9 mouse cellular contexts compared by ENCODE assay signal in the genomic region with DNA sequence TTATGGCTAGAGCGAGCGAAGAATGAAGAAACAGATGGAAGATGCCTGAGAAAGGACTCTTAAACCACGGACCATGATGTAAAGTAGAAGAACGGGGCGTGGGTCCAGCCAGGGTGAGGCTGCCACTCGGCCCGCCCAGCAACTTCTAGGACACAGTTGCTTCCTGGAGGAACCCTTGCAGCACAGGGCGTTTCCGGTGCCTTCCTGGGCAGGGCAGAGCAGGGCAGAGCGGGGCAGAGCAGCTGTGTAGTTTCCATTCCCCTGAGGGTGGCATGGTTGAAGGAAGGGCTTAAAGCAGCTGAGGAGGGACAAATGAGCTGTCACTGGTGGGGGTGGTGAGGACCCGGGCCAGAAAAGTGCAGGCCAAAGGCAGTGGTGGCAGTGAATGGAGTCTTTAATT. TPM values are rescaled to one million over a fixed set of nuclear protein-coding genes. Genes with fewer than 3 reads are reported as not detected.
DNase-seq lines count a peak whose midpoint lies in the region; ATAC-seq and TF ChIP-seq lines count a peak whose summit lies in the region.
"Had no signal": no experiment of that assay in that cellular context is flagged by ENCODE, and none has a peak within 500 bp of the region (broad histone marks: within the 10 kb centered on the region; RNA-seq: fewer than 3 reads in every experiment).

No protein-coding gene starts in this region.

- no peak overlapping the region for H3K4me3 ChIP-seq in heart, adult 2 months
- H3K4me3 ChIP-seq in kidney, postnatal 0 days (replicated peaks; ENCODE audit: low read depth, low read length) = no peak overlapping the region
- peak overlapping the region; percentile 84 for H3K4me3 ChIP-seq in megakaryocyte, embryonic 14.5 days (replicated peaks)
- H3K4me3 ChIP-seq: heart, embryonic 13.5 days had no signal

- peaks cover 10% of the 10 kb centered on the region for H3K4me1 ChIP-seq in heart, adult 2 months (ENCODE audit: control insufficient read depth, insufficient read depth, low read length)
- H3K4me1 ChIP-seq in kidney, postnatal 0 days (replicated peaks; ENCODE audit: insufficient read depth, low read length) = no peaks in the 10 kb centered on the region
- peaks cover 25% of the 10 kb centered on the region for H3K4me1 ChIP-seq in megakaryocyte, embryonic 14.5 days
- H3K4me1 ChIP-seq: heart, embryonic 13.5 days had no signal

- H3K4me2 ChIP-seq in kidney, postnatal 0 days (ENCODE audit: low read length) = no peak overlapping the region
- H3K4me2 ChIP-seq: heart, embryonic 13.5 days had no signal

- no peaks in the 10 kb centered on the region for H3K27me3 ChIP-seq in heart, adult 2 months (ENCODE audit: control insufficient read depth, insufficient read depth, low read length)
- H3K27me3 ChIP-seq in kidney, postnatal 0 days (ENCODE audit: insufficient read depth, low read length) = no peaks in the 10 kb centered on the region
- no peaks in the 10 kb centered on the region for H3K27me3 ChIP-seq in megakaryocyte, embryonic 14.5 days (replicated peaks)
- H3K27me3 ChIP-seq: heart, embryonic 13.5 days had no signal

- H3K79me2 ChIP-seq in heart, adult 2 months (replicated peaks; ENCODE audit: control insufficient read depth, insufficient read depth, low read length) = no peaks in the 10 kb centered on the region

- WGBS in heart, adult 2 months = 48% methylated on average over 11 of the region's 11 CpGs
- 70% methylated on average over 11 of the region's 11 CpGs for WGBS in kidney, postnatal 0 days

- H3K9ac ChIP-seq in heart, adult 2 months (ENCODE audit: low read depth, low read length) = no peak overlapping the region
- H3K9ac ChIP-seq in kidney, postnatal 0 days (ENCODE audit: low read depth, low read length) = no peak overlapping the region
- H3K9ac ChIP-seq: heart, embryonic 13.5 days had no signal

- H3K27ac ChIP-seq in heart, adult 2 months = no peak overlapping the region
- H3K27ac ChIP-seq in kidney, postnatal 0 days = no peak overlapping the region
- H3K27ac ChIP-seq: heart, embryonic 13.5 days had no signal

- TF ChIP-seq POLR2A in heart, adult 2 months (IDR thresholded peaks at IDR 0.05; ENCODE audit: insufficient read depth, low read depth, low read length) = no peak

- TF ChIP-seq CTCF in heart, adult 2 months (IDR thresholded peaks at IDR 0.05) = no peak
- TF ChIP-seq CTCF in kidney, postnatal 0 days (IDR thresholded peaks at IDR 0.05; ENCODE audit: low read depth) = no peak

- H3K9me3 ChIP-seq in kidney, postnatal 0 days (replicated peaks; ENCODE audit: low read length) = no peaks in the 10 kb centered on the region
- H3K9me3 ChIP-seq in megakaryocyte, embryonic 14.5 days = no peaks in the 10 kb centered on the region
- H3K9me3 ChIP-seq: heart, embryonic 13.5 days had no signal

- TF ChIP-seq EP300 in heart, adult 2 months (IDR thresholded peaks at IDR 0.05; ENCODE audit: insufficient read depth, low read depth, low read length) = 0 out of 2 replicates have a peak, but pooled peaks have one; percentile 15

- no peaks in the 10 kb centered on the region for H3K36me3 ChIP-seq in heart, adult 2 months (ENCODE audit: control insufficient read depth, insufficient read depth, low read length)
- H3K36me3 ChIP-seq in kidney, postnatal 0 days (ENCODE audit: insufficient read depth, low read length) = 0 out of 2 replicates have a peak, but pooled peaks cover 5% of the 10 kb centered on the region
- H3K36me3 ChIP-seq in megakaryocyte, embryonic 14.5 days (replicated peaks; ENCODE audit: low read length) = peaks cover 31% of the 10 kb centered on the region

- peak; percentile 35 to 66 for DNase-seq in heart, adult 2 months
- DNase-seq in heart, postnatal 10 days = no peak
- peak; percentile 48 for DNase-seq in R1 (ENCODE audit: low read depth, low spot score)
- DNase-seq in kidney, postnatal 0 days (ENCODE audit: low spot score) = peak; percentile 32
- DNase-seq in thymus, postnatal 36 days = peak; percentile 64 to 80
- no peak for DNase-seq in cerebellum, postnatal 10 days
- no peak for DNase-seq in layer of hippocampus, postnatal 14 days (ENCODE audit: low spot score in 2 of 2)

- intact Hi-C loops in heart, adult 2 months (cut with DNase I) = no loop called here
- intact Hi-C loops in heart, postnatal 10 days (cut with DNase I) = no loop called here

- ATAC-seq in kidney, postnatal 0 days (replicated peaks; ENCODE audit: low FRiP score, low read depth) = 0 out of 2 replicates have a peak, but pooled peaks have one; percentile 49

RNA-seq across cellular contexts. Expression of gene Rab31, which starts 48.3 kb away (rescaled TPM):
- total RNA-seq in heart, adult 2 months (2021) = 10 to 100 TPM; 12.5 to 16.5 TPM
- 13.0 and 22.2 TPM in 2 replicates for polyA plus RNA-seq in heart, adult 2 months (2012; rRNA removed)
- total RNA-seq in heart, postnatal 10 days (2021) = 10 to 100 TPM; 42.9 to 46.5 TPM
- polyA plus RNA-seq in kidney, postnatal 0 days (2015; fragmentation: Nextera tagmentation; extraction: Ambion mirVana) = 30.0 and 34.6 TPM in 2 replicates
- polyA plus RNA-seq in megakaryocyte, embryonic 14.5 days (2012; ENCODE audit: insufficient read depth, low replicate concordance) = 2.8 TPM in 1 of 2 replicates, not detected in the other
- 10 to 100 TPM; 64.9 to 72.1 TPM for total RNA-seq in layer of hippocampus, postnatal 14 days (2021)

RNA-seq across cellular contexts. Expression of gene Ppp4r1, which starts 58.1 kb away (rescaled TPM):
- total RNA-seq in heart, adult 2 months (2021) = 10 to 100 TPM; 36.9 to 43.3 TPM
- 25.3 and 50.3 TPM in 2 replicates for polyA plus RNA-seq in heart, adult 2 months (2012; rRNA removed)
- total RNA-seq in heart, postnatal 10 days (2021) = 10 to 100 TPM; 73.8 to 81.2 TPM
- polyA plus RNA-seq in kidney, postnatal 0 days (2015; fragmentation: Nextera tagmentation; extraction: Ambion mirVana) = 32.5 and 35.0 TPM in 2 replicates
- 3.2 and 5.2 TPM in 2 replicates for polyA plus RNA-seq in megakaryocyte, embryonic 14.5 days (2012; ENCODE audit: insufficient read depth, low replicate concordance)
- 10 to 100 TPM; 39.0 to 40.4 TPM for total RNA-seq in layer of hippocampus, postnatal 14 days (2021)

Comparison
In these comparisons a context has a peak if more than half of its experiments do, and no peak if none do; other contexts are left out.
1. DNase-seq: peak in heart, adult 2 months (2 of 2), R1 (single experiment), kidney, postnatal 0 days (single experiment) and thymus, postnatal 36 days (2 of 2); none in heart, postnatal 10 days (0 of 2), cerebellum, postnatal 10 days (0 of 2) and layer of hippocampus, postnatal 14 days (0 of 2).